Mouse (Mus musculus) midbrain, postnatal 0 days (tissue): Measurements from ENCODE around the gene Casz1. TPM values are rescaled to one million over a fixed set of nuclear protein-coding genes. Genes with fewer than 3 reads are reported as not detected.

Source experiments
- ATAC-seq: fragments of 200-750 bp; cut with Nextera tagmentation; 2 replicates; pipeline ENCODE4 v1.8.0; 2017; ENCODE audit warnings: moderate number of reproducible peaks, mild to moderate bottlenecking, moderate TSS enrichment, moderate library complexity; ENCODE audit not compliant: low FRiP score
- DNase-seq: peaks from one replicate; pipeline ENCODE4 v3.0.0-alpha.2; 2015; ENCODE audit warnings: low spot score
- H3K27ac ChIP-seq: fragments of 300-500 bp; sonication (generic); 2 replicates; pipeline ENCODE4 v1.5.1; 2014; ENCODE audit warnings: low read depth, mild to moderate bottlenecking, low read length, mixed read lengths
- H3K27me3 ChIP-seq: fragments of 300-500 bp; sonication (generic); 2 replicates; pipeline ENCODE4 v1.6.1; 2014; ENCODE audit warnings: low read length, control low read depth, mixed read lengths; ENCODE audit not compliant: insufficient read depth
- H3K36me3 ChIP-seq: fragments of 300-500 bp; sonication (generic); 2 replicates; pipeline ENCODE4 v1.6.1; 2014; ENCODE audit warnings: low read length, control low read depth, mixed read lengths; ENCODE audit not compliant: insufficient read depth
- H3K4me1 ChIP-seq: fragments of 300-500 bp; sonication (generic); 2 replicates; pipeline ENCODE4 v1.6.1; 2014; ENCODE audit warnings: mild to moderate bottlenecking, control low read depth, antibody characterized with exemption, low read length, mixed read lengths; ENCODE audit not compliant: insufficient read depth
- H3K4me2 ChIP-seq: fragments of 300-500 bp; sonication (generic); 2 replicates; pipeline ENCODE4 v1.6.1; 2014; ENCODE audit warnings: low read depth, mild to moderate bottlenecking, low read length, mixed read lengths; ENCODE audit not compliant: poor library complexity, severe bottlenecking
- H3K4me3 ChIP-seq: fragments of 300-500 bp; sonication (generic); 2 replicates; pipeline ENCODE4 v1.5.1; 2014; ENCODE audit warnings: low read depth, mild to moderate bottlenecking, low read length, moderate library complexity
- H3K9ac ChIP-seq: fragments of 300-500 bp; sonication (generic); replicated peaks from 2 replicates; pipeline ENCODE4 v1.6.1; 2014; ENCODE audit warnings: mild to moderate bottlenecking, low read length, moderate library complexity, mixed read lengths; ENCODE audit not compliant: poor library complexity, severe bottlenecking
- H3K9me3 ChIP-seq: fragments of 300-500 bp; sonication (generic); 2 replicates; pipeline ENCODE4 v1.6.1; 2016; ENCODE audit warnings: low read length, control low read depth
- CTCF ChIP-seq: IDR thresholded peaks from 2 replicates; pipeline ENCODE4 v1.5.1; 2016; ENCODE audit warnings: antibody characterized with exemption, mild to moderate bottlenecking
- WGBS: fragments of 180-500 bp; shearing (Covaris S2); extraction: QIAGEN DNeasy Blood & Tissue Kit; methylation state at CpG from one replicate; pipeline ENCODE4 v1.1.7; 2014; 5-methylcytosine and 5-hydroxymethylcytosine counted together
- polyA plus RNA-seq: library from polyadenylated mRNA; unstranded; fragments of >200 nt; fragmentation: Nextera tagmentation; extraction: Ambion mirVana; gene quantifications from 2 replicates; pipeline ENCODE4 v1.2.1, GENCODE M21; 2015
- total RNA-seq: library from RNA; depleted of rRNA; stranded (reverse); fragments of >200 nt; gene quantifications from 2 replicates; pipeline ENCODE4 v1.2.3, GENCODE M21; 2014

The Casz1 gene
- total and polyA plus RNA-seq, 2 experiments from 2014 or later: 2.0 to 3.7 TPM

DNA sequence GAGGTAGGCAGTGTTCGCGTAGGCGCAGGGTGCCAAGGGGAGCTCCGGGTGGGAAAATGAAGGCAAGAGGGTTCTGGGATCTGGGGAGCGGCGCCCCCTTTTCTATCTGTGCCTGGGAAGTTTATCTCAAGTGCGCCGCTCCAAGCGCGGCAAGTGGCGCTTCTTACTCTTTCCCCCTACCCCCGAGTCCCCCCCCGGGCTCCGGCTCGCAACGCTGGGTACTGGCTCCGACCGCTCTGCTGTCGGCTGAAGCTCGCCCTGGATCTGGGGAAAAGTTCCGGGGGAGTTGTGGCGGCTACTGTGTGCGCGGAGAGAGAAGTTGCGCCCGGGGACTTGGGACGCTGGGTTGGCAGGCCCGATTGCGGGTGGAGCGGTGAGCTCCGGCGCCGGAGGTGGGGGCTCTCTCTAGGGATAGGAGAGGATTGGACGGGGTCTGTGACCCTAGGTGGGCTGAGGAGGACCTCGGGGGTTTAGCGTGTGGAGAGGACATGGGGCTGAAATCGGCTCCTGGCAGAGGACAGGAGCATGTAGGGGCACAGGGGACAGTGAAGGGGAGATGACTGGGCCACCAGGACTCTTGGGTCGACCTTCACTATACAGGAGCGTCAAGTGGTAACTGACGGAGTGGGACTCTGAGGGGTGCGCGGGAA lies 1.1 kb downstream of the Casz1 start:
- Histone ChIP-seq H3K4me2 (peak overlapping the region; percentile 100), H3K36me3 (no peaks in the 10 kb centered on the region), H3K9ac (no peak overlapping the region), H3K27ac (no peak overlapping the region), H3K9me3 (no peaks in the 10 kb centered on the region), H3K27me3 (peaks cover 52% of the 10 kb centered on the region), H3K4me3 (peak overlapping the region; percentile 51), H3K4me1 (peaks cover 13% of the 10 kb centered on the region; the same call in 1 of the 2 replicates)
- DNase-seq (no peak), ATAC-seq (no peak)
- 2% methylated on average over 39 of the region's 42 CpGs for WGBS
- no peak for TF ChIP-seq CTCF

- H3K4me2 ChIP-seq: peak overlapping the region; percentile 100
- peaks cover 60% of the 10 kb centered on the region for H3K27me3 ChIP-seq
- peaks cover 13% of the 10 kb centered on the region; the same call in 1 of the 2 replicates for H3K4me1 ChIP-seq
- peak overlapping the region; percentile 51 for H3K4me3 ChIP-seq
- 1% methylated on average over 55 of the region's 64 CpGs for WGBS
- TF ChIP-seq CTCF: no peak
- H3K36me3 ChIP-seq: no peaks in the 10 kb centered on the region
- no peak for DNase-seq
- H3K9ac ChIP-seq: no peak overlapping the region
- ATAC-seq: no peak
- H3K9me3 ChIP-seq: no peaks in the 10 kb centered on the region
- no peak overlapping the region for H3K27ac ChIP-seq
Measured at GRCm38 (mm10) chr4:148805811-148806747, 1.9 kb downstream of the Casz1 start.

GRCm38 (mm10) chr4:148806836-148807235 lies 2.6 kb downstream of the Casz1 start:
- Histone ChIP-seq H3K4me1 (peaks cover 14% of the 10 kb centered on the region; the same call in 1 of the 2 replicates), H3K9ac (no peak overlapping the region), H3K36me3 (no peaks in the 10 kb centered on the region), H3K9me3 (no peaks in the 10 kb centered on the region), H3K27me3 (peaks cover 60% of the 10 kb centered on the region), H3K4me3 (peak overlapping the region; percentile 51), H3K27ac (no peak overlapping the region), H3K4me2 (peak overlapping the region; percentile 100)
- TF ChIP-seq CTCF: no peak
- ATAC-seq (no peak), DNase-seq (peak; percentile 21)
- WGBS: under 1% methylated on average over 14 of the region's 26 CpGs

DNA sequence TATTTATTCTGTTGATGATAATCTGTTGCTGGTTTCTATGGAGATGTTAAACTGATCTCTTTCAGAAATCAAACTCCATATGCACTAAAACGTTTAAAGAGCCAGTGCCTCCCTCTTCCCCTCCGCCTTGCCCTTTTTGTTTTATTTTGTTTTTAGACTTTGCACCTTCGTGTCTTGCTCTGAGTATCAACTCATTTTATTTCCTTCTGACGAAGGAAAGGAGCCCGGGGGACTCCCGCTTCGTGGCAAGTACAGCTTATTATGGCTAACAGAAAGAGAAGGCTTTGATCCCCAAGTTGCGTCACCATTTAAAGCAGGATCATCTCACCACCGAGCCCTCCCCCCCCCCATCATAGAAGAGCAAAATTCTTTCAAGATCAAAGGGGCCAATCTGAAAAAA lies 3.2 kb downstream of the Casz1 start:
- no peak for TF ChIP-seq CTCF
- H3K9ac ChIP-seq: no peak overlapping the region
- peaks cover 57% of the 10 kb centered on the region for H3K27me3 ChIP-seq
- no peaks in the 10 kb centered on the region for H3K36me3 ChIP-seq
- no peak for ATAC-seq
- H3K4me3 ChIP-seq: no peak overlapping the region
- H3K9me3 ChIP-seq: no peaks in the 10 kb centered on the region
- WGBS: 3% methylated on average over 9 of the region's 9 CpGs
- H3K4me2 ChIP-seq: peak overlapping the region; percentile 100
- DNase-seq: no peak
- peaks cover 18% of the 10 kb centered on the region; the same call in 1 of the 2 replicates for H3K4me1 ChIP-seq
- H3K27ac ChIP-seq: no peak overlapping the region

DNA sequence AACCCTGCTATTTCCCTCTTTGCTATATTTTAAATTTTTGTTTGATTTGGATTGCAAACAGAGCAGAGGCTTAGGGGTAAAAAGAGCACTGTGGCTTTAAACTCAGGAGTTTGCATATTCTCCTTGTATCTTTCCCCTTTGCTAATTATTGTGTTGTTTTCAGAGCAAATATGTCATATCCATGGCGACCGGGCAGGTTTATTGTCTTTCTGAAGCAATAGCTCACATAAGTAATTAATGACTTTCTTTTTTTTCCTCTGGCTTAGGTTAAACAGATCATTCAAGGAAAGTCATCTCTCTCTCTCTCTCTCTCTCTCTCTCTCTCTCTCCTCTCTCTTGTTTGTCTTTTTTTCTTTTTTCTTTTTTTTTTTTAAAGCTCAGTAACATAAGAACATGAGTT lies 4.6 kb downstream of the Casz1 start:
- peaks cover 54% of the 10 kb centered on the region for H3K27me3 ChIP-seq

More for the DNA sequence above, 4.6 kb downstream of the Casz1 start:
- DNase-seq: no peak
- peaks cover 18% of the 10 kb centered on the region; the same call in 1 of the 2 replicates for H3K4me1 ChIP-seq
- no peak overlapping the region for H3K4me2 ChIP-seq
- no peak overlapping the region for H3K9ac ChIP-seq
- no peak overlapping the region for H3K27ac ChIP-seq
- 29% methylated on average over 2 of the region's 2 CpGs for WGBS
- ATAC-seq: no peak
- TF ChIP-seq CTCF: no peak
- no peaks in the 10 kb centered on the region for H3K9me3 ChIP-seq
- no peaks in the 10 kb centered on the region for H3K36me3 ChIP-seq
- H3K4me3 ChIP-seq: no peak overlapping the region
